Mouse (Mus musculus) adrenal gland, adult (tissue): ENCODE results near the gene Stim2.

ENCODE experiments used
- DNase-seq, 2 experiments: peaks; one replicate each; pipeline ENCODE4 v3.0.0; 2022 to 2023; ENCODE audit warnings: low spot score in 1 of 2; ENCODE audit not compliant: inconsistent age in 2 of 2

Stim2 gene

DNA sequence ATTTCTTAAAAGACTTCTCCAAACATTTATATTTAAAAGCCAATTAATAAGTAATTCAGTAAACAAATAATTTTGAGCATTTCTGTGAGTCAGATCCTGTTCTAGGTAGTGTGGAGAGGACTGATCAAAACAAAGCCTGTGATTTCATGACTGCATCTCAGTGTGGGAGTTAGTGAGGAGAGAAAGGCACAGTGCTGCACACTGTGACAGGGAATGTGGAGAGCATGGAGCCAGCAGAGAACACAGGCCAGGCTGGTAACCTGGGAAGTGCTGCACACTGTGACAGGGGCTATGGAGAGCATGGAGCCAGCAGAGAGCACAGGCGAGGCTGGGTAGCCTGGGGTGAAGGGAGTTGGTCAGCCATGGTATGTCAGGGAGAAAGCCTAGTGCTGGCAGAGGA, 48.1 kb downstream of the Stim2 start:
- DNase-seq: no peak

DNA sequence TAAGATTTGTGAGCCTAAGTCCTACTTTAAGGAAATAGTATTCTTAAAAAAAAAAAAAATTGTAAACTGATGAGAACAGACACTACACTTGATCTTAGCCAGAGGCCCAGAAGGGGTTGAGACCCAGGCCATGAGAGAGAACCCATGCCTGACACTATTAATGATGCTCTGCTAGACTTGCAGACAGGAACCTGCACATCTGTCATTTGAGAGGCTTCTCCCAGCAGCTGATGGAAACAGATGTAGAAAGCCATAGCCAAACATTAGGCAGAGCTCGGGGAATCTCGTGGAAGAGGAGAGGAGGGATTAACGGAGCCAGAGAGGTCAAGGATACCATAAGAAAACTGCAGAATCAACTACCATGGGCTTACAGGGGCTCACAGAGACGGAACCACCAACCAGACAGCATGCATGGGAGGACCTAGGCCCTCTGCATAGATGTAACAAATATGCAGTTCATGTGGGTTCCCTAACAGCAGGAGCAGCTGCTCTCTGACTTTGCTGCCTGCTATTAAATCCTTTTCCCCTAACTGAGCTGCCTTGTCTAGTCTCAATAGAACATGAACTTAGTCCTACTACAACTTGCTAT, 50.9 kb downstream of the Stim2 start:
- DNase-seq: no peak

DNA sequence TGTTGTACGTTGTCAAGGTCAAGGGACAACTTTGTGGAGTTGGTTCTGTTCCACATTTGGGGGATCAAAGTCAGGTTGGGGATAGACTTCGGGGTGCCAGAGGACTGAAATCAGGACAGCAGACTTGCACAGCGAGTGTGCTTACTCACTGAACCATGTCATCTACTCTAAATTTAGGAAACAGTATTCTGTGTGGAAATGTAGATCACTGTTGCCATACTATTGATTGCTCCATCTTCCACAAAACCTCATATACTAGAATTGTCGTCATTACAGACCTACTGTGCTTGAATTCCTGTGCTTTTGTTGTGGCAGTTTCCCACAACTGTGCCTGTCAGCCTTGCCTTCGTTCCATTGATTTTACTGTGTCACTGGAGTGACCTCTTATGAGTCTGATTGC, 51.6 kb downstream of the Stim2 start:
- no peak for DNase-seq

DNA sequence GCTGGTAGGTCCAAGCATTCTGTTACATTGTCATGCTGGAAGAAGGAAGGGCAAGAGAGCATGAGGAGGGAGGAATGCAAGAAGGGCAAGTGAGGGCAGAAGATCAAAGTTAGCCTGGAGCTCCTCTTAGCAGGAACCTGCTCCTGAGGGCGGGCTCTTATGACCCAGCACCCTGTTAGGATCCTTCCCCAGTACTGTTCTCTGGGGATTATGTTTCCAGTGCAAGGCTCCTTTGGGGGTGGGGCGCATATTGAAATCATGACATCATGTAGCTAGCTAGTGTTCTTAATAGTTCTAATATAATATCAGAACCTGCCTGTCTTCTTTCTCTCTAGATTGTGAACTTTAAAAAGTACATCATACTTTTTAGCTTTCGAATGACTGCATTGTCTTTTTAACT, 52.8 kb downstream of the Stim2 start:
- no peak for DNase-seq

DNA sequence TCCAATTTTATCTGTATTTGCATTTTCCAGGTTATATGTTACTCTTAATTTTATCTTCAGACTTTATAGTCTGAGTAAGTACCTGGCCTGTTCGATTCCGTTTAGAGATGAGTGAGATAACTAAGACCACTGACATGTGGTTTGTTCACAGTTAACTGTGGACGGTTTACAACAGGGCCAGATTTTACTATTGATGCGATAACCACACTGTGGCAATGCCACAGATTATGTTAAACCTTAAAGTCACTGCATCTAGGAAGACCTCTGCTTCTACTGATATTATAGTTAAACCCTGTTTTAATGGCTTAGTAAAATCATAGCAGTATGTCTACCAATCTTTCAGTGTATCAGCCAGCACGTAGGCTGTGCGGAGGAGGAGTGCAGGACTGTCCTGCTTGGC, 53.9 kb downstream of the Stim2 start:
- no peak for DNase-seq

DNA sequence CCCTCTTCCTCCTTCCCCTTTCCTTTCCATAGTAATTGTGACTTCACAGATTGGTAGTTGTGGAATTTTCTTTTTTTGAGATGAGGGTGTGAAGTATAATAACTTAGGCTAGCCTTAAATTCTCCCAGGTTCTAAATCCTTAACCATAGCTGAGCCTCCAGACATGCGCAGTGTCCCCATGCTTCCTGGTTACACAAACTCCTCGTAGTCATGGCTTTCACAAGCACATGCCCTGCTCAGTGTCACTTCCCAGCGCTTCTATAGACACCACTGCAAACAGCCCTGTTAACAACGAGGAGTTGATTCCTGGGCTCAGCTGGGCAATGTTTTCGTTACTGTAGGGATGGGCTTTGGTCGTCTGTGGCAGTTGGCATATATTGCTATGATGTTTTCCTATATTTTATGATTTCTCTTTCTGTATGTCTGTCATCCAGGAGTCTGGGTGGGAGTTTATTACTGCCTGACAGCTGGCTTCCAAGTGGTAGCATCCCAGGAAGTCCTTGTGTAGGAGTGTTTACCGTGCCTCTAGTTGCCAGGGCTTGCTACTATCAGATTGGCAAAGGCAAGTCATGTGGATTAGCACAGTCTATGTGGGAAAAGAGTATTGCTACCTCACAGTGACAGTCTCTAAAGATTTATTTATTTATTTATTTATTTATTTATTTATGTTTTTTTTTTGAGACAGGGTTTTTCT, 55.5 kb downstream of the Stim2 start:
- DNase-seq: no peak

DNA sequence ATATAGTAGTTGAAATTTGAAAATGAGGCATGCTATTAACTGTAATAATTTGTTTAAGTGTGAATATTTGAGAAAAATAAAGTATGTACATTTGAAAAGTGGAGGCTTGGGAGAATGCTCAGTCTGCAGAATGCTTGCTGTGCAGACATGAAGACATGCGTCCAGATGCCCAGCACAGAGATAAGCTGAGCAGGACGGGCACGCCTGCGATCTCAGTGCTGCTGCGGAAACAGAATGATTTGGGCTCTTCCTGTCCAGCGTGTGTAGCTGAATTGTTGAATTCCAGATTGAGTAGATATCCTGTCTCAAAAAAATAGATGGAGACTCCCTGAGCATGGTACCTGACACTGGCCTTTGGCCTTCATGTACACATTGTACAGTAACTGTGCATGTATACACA, 58.0 kb downstream of the Stim2 start:
- no peak for DNase-seq

DNA sequence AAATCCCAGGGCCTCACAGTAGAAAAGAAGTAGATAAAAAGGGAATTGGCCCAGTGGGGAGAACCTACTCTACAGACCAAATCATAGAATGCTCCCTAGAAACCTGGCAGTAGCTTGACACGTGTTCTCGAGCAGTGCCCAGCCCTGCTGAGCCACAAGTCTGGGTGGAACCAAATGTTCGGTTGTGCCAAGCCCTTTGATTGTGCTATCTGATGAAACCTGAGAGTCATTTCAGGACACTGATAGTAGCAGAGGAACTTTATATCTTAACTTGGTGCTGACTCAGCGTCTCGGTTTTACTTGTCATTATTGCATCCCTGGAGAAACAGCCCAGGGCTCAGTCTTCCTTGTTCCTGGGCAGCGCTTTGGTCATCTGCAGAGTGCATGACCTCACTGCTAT, 61.7 kb downstream of the Stim2 start:
- DNase-seq: no peak

DNA sequence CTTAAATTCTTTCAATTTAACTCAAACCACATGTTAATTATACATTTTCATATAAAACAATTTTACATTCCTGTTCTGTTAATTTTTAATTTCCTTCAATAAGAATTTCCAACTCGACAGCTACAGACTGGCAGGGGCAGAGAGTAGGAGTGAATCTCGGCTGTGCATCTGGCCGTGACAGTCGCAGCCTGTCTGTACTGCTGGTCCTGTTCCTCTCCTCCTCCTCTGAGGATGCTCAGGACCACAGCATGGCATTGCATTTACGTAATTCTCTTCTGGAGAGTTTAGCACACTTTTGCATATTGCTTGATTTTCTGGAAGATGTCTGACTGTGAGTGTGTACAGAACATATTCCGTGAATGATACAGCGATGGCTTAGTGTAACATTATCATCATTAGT, 63.8 kb downstream of the Stim2 start:
- DNase-seq: no peak

DNA sequence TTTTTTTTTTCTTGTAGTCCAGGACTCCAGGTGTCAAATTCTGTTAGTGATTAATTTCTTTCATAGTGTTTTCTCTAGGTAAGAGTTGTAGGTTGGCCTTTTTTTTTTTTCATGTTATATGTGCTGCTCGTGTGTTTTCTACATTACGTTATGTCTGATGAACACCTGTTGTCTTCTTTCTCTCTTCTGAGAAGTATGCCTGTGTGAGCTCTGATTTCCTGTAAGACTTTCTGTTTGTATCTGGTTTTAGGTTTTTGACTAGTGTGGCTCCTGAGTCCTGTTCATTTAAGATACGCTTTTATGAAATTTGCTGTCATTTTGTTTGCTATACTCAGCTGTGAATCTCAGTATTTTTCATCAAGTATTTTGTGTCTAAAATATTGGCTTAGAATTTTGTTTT, 69.3 kb downstream of the Stim2 start:
- DNase-seq: no peak

DNA sequence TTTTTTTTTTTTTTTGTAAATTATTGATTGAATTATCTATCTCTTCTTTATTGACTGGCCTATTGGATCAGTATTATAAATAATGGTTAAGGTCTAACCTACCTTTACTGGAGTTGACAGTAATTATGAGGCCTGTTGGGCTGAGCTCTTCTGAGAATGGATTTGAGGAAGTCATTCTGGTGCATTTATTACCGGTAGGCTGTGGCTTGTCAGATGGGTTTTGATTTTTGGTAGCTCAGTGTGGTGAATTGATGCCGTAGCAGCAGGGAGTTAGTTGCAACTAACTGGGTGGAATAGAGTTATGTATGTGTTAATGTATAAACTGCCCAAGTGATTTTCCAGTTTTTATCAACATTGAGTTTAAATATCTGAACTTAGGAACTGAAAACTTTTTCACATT, 72.2 kb downstream of the Stim2 start:
- DNase-seq: no peak

DNA sequence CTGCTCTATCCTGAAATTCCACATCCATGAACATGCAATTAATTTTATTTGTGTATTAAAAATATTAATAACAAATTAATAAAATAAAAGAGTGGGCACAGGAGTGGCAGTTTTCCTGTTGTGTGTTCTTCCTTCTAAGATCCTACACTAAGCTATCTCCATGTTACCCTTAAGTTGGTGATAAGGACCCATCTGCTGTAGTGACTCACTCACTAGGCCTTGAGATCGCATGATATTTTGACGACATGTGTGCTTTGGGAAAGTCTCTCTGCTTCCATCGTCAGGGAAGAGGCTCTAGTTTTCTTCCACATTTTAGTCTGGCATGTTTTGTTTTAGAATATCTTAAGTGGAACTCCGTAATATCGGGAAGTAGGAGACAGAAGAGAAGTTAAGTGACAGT, 73.0 kb downstream of the Stim2 start:
- no peak for DNase-seq

DNA sequence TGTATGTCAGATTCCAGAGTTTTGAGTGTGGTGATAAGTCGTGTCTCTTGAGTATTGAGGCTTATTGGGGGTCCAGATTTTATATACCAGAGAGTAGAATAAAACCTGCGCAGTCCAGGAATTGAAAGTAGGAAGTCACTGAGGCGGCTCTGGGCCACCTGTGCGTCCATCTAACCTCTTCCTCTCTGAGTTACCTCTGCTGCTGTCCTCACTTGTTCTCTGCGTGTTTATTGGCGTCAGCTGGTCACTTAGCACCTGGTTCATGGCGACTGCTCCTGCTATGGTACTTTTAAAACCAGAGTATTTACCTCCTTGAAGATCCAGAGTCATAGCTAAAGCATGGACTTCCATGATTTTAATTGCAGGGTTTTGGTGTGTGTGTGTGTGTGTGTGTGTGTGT, 73.4 kb downstream of the Stim2 start:
- no peak for DNase-seq

DNA sequence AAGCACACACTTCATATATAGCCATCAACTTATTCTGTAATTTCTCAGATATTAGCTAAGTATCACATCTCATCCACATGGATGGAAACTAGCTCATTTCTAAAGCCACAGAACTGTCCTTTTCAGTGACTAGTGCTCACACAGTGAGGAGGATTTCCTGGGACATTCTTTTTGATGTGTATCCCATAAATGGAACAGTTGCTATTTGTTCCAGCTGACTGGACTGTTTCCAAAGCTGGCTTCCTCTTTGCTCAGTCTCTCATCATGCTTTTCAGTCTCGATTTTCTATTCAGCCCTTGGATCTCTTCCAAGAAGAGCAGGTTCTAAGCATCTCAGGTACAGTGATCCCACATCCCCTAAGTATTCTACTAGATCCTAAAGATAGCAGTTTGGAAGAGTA, 75.0 kb downstream of the Stim2 start:
- DNase-seq: peak in 1 of 2 experiments; percentile 46

DNA sequence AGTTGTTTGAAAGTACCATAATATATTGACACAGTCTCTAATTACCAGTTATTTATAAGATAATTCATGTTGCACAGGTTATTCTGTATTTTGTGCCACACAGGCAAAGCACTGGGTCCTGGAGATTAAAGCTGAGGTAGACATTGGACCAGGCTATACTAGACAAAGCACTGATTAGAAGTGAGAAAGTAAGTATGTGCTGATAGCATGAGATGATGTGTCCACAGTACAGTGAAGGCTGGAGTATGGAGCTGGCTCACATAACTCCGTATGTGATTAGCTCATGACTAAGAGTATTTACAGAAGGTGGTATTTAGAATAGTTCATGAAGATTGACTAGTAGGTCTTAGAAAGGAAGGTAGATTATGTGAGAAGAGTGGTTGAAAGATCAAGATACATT, 81.7 kb downstream of the Stim2 start:
- DNase-seq: no peak

DNA sequence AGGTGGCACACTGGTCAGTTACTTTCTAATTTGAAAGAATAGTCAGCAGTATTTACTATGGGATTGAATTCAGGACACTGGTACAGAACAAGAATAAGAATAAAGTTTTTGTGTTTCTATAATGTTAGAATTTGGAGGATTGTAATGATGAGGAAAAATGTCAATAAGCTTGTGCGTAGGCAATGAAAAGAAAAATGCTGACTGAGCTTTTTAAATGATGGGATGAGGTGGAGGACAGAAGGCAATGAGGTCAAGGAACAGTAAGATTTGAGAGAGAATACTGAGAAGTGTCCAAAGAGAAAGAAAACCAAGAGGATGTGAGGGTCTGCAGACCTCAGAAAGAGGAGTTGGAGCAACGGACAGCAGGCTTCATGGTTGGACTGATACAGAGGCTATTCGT, 89.6 kb downstream of the Stim2 start:
- no peak for DNase-seq

DNA sequence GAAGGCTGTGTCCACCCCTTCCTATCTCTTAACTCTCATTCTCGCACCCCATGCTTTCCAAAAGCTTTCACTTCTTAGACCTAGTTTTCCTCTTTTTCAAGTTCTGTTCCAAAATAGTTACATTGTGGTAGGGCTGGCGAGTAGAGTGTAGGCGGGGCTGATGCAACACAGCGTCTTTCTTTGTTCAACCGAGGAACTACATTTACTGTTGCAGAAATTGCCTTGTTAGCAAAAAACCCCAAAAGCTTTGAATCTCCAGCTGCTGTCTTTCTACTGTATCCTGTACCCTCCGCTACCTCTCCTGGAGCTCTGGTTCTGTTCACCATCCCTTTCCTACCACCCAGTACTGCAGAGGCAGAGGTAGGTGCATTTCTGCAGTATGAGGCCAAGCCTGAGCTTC, 99.9 kb downstream of the Stim2 start:
- no peak for DNase-seq

DNA sequence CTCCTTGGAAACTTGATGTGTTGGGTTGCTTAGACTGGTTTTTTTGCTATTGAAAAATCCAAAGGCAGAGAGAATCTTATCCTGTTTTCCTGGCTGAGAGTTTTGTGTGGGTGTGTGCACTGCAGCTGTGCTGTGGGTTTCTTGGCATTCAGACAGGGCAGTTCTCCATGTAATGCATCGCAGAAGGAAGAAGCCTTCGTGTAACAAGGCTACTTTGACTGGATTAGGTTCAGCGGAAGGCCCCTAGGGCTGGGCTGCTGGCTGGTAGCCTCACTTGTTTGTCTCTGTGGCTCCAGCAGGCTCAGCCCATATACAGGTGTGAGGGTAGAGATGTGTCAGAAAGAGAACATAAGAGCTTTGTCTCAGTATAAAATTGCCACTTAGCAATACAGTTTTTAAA, 102.6 kb downstream of the Stim2 start:
- DNase-seq: no peak

DNA sequence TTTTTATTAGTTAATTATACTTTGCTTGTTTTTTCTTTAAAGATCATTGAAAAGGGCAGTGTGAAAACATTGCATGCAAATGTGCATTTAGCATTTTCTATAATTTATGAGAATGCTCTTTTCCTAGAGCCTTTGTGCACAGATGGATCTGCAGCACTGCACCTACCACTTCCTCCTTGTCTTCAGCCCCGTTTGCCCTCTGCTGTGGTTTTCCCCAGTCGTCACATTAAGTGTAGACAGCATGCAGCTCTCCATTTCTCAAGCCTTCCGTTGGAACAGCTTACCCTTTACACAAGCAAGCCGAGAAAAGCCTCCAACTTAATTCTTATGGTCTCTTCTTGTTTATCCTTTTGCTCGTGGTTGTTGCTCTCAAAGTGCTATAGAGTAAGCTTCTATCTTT, 103.0 kb downstream of the Stim2 start:
- no peak for DNase-seq

DNA sequence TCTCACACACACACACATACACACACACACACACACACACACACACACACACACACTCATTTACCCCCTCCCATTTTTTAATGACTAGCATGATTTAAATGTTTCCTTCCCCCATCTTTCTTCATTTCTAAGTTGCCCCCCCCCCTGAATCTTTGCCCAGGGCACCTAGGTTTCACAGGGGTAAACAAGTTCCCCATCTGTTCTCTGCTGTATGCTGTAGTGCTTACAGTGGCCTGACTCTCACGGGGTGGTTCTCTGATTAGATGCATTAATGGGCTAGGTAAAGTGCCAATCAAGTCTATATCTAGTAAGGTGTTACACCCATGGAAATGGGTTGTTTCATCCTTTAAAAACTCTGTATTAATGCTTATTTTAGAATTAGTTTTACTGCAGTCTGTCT, 103.7 kb downstream of the Stim2 start:
- no peak for DNase-seq

DNA sequence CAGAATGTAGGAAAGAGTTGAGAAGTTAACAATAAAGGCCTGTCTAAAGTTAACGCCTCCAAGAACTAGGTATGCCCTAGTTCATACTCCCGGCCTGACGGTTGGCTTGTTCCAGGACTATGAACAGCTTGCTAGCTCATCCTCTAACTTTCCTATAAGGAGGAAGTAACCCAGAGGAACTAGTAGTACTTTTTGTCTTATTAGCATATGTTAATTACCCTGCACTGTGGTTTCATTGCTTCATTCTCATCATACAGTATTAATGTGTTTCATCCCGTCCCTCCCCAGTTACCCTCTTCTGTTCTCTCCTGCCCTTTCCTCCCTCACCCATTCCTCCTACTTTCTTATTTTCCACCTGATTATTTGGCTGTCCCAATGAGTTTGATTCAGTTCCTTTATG, 108.4 kb downstream of the Stim2 start:
- DNase-seq: no peak

DNA sequence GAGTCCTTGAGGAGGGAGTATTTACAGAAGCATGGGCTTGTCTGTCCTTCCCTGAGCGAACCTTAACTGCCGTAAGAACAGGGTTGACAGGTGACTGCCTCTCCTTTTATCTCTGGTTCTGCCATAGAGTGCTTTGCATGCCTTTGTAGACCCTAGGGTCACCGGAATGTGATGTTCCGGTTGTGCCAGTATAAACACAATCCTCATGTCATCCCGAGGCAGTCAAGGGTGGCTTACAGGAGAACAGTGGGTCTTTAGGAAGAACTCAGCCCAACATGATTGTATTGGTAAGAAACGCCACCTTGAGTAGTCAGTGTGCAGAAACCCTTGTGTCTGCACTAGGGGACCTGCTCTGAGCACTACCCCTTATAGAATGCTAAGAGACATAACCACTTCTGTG, 108.8 kb downstream of the Stim2 start:
- no peak for DNase-seq

DNA sequence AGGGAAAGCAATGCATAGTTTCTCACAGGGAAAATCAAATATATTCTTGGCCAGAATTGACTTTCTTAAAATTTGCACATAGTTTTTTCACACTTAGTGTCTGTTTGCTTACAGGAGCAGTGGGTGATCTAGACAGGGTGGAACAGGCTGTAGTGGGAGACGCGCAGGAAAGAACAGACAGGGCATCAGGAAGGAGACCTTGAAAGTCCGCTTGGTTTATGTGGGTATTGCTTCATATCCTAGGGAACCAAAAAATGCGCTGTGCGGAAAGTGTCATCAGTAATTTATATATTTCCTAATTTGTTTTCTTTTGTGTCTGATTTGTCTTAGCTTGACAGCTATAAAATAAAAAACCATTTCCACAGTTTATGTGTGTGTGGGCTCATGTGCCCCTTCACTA, 110.8 kb downstream of the Stim2 start:
- DNase-seq: no peak
